Mouse (Mus musculus): ENCODE results near the gene Adnp. TPM values are rescaled to one million over a fixed set of nuclear protein-coding genes. Genes with fewer than 3 reads are reported as not detected.
A peak's percentile ranks its signal among the peaks of the same experiment; 100 is the strongest.

The Adnp gene
- polyA plus RNA-seq, 1 experiment from 2014 or later = 3.4 TPM

DNA sequence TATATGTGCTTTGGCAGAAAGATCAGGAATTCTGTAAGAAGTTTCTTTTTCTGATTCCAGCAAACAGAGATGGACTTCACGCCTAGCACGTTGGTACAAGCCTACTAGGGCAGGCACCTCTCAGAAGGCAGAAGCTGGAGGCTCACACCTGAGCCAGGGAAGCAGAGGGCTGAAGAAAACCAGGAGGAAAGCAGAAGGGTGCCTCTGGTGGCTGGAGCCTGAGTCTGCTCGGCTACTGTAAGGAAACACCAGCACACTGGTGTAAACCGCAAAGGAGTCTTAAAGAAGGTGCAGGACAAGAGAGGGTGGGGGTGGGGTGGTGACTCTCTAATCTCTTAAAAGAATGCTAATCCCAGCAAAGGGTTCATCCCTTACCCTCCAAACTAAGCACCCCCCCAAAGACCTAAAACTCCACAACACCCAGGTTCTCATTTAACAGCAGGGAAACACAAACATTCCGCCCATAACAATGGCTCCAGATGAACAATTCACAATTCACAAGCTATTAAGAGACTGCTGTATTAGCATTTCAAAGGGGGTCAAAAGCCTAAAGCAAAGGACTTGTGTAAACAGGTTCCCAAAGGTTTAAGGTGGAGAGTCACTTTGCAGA, 7.0 kb upstream of the Adnp start:
- Histone ChIP-seq H3K9me3 (ENCODE audit: low read length) (no peaks in the 10 kb centered on the region), H3K4me2 (replicated peaks; ENCODE audit: low read depth, low read length) (no peak overlapping the region), H3K4me1 (ENCODE audit: insufficient read depth, low read depth, low read length) (no peaks in the 10 kb centered on the region), H3K27ac (ENCODE audit: low read length) (no peak overlapping the region), H3K27me3 (replicated peaks; ENCODE audit: insufficient read depth, low read length) (no peaks in the 10 kb centered on the region), H3K36me3 (ENCODE audit: insufficient read depth, low read length) (peaks cover 20% of the 10 kb centered on the region), H3K9ac (replicated peaks; ENCODE audit: low read depth) (no peak overlapping the region), H3K4me3 (ENCODE audit: low read depth, low read length) (no peak overlapping the region)
- ATAC-seq (peak; percentile 38; the same call in 1 of the 2 replicates), DNase-seq (ENCODE audit: low spot score) (peak; percentile 25)
- WGBS = 53% methylated on average over 5 of the region's 5 CpGs
- TF ChIP-seq CTCF (IDR thresholded peaks at IDR 0.05) (peak; percentile 48), EP300 (IDR thresholded peaks at IDR 0.05) (no peak)

DNA sequence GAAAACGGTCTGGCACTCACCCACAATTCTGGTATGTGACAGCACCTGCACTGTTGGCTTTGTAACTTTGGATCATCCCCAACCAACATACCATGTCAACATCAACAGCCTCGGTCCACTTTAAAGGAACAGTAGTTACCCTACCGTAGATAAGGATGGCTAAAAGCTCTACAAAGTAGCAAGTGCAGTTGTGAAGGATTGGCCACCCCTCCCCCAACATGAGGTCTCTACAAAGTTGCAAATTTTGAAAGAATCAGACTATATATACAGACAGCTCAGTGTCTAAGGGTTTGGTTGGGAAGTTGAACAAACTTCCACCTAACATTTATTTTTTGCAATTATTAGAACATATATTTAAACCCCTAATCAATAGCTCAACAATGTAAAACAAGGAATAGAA, 971 bp upstream of the Adnp start:
- no peak overlapping the region for H3K4me3 ChIP-seq (ENCODE audit: low read depth, low read length)
- H3K9me3 ChIP-seq (ENCODE audit: low read length) = no peaks in the 10 kb centered on the region
- ATAC-seq (no peak), DNase-seq (ENCODE audit: low spot score) (no peak)
- H3K27me3 ChIP-seq (replicated peaks; ENCODE audit: insufficient read depth, low read length) = no peaks in the 10 kb centered on the region
- peaks cover 11% of the 10 kb centered on the region; the same call in 1 of the 2 replicates for H3K36me3 ChIP-seq (ENCODE audit: insufficient read depth, low read length)
- peaks cover 10% of the 10 kb centered on the region; the same call in 1 of the 2 replicates for H3K4me1 ChIP-seq (ENCODE audit: insufficient read depth, low read depth, low read length)
- 85% methylated on average over 3 of the region's 3 CpGs for WGBS
- no peak overlapping the region for H3K9ac ChIP-seq (replicated peaks; ENCODE audit: low read depth)
- no peak overlapping the region for H3K4me2 ChIP-seq (replicated peaks; ENCODE audit: low read depth, low read length)
- TF ChIP-seq EP300 (IDR thresholded peaks at IDR 0.05) = no peak
- no peak for TF ChIP-seq CTCF (IDR thresholded peaks at IDR 0.05)
- peak overlapping the region; percentile 43; the same call in 1 of the 2 replicates for H3K27ac ChIP-seq (ENCODE audit: low read length)

DNA sequence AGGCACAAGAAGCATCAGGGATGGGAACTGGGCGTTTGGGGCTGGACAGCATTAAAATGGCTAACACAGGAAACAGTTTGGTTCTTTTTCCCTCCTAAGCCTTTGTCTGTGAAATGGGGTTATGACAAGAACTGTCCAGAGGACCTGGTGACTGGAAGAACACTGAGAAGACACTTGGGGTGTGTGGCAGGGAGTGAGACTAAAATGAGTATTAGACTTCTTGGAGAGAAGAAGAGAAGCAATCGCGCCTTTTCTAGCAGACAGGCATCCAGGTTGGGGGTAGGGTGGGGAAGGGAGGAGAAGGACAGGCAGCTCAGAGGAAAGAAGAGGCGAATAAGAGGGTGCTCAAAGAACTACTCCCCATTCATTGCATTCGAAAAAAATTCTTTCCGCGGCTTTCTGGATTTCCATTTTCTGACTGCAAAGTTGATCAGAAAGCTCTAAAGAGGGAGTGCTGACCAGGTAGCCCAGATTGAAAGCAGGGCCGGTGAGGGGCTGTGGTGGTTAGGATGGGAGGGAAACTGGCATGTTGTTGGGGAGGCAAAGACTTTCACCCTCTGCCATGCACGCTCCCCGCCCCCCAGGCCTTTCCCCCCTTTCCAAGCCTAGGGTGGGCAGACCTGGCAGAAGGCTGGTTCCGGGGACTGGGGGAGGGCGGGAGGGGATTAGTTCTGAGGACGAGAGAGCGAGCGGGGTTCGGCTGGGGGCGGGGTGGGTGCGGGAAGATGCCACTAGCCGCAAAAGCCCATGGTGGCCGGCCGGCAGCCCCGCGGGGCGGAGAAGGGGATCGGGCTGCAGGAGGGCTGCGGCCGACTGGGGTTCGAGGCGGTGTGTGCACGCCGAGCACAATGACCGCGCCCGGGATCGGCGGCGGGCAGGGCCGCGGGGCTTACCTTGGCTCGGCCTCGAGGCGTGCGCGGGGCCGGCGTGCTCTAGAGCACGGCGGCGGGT, 956 bp downstream of the Adnp start:
- ATAC-seq (peak; percentile 11; the same call in 1 of the 2 replicates), DNase-seq (ENCODE audit: low spot score) (peak; percentile 14)
- Histone ChIP-seq H3K36me3 (ENCODE audit: insufficient read depth, low read length) (no peaks in the 10 kb centered on the region; the same call in 1 of the 2 replicates), H3K27ac (ENCODE audit: low read length) (peak overlapping the region; percentile 99), H3K9ac (replicated peaks; ENCODE audit: low read depth) (peak overlapping the region; percentile 98), H3K4me1 (ENCODE audit: insufficient read depth, low read depth, low read length) (peaks cover 16% of the 10 kb centered on the region; the same call in 1 of the 2 replicates), H3K27me3 (replicated peaks; ENCODE audit: insufficient read depth, low read length) (no peaks in the 10 kb centered on the region), H3K4me2 (replicated peaks; ENCODE audit: low read depth, low read length) (peak overlapping the region; percentile 80), H3K4me3 (ENCODE audit: low read depth, low read length) (peak overlapping the region; percentile 98), H3K9me3 (ENCODE audit: low read length) (no peaks in the 10 kb centered on the region)
- TF ChIP-seq CTCF (IDR thresholded peaks at IDR 0.05) (no peak), EP300 (IDR thresholded peaks at IDR 0.05) (no peak)
- under 1% methylated on average over 31 of the region's 49 CpGs for WGBS

DNA sequence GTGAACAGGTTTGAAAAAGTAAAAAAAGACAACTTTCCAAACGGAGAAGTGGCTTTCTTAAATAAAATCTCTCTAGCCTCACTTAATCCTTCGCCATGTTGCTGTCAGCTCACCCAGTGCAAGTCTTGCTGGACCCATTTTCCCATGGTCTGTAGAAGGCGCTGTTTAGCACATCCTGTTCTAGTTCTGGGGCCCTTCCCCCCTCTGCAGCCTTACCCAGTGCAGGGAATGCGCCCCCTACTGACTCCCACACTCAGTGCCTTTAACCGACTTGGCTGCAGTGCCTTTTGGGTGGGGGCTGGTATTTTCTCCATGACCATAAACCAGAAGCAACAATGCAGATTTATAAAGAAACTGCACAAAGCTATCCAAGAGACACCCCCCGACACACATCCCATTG, 1.6 kb downstream of the Adnp start:
- peak overlapping the region; percentile 99; the same call in 1 of the 2 replicates for H3K27ac ChIP-seq (ENCODE audit: low read length)
- no peaks in the 10 kb centered on the region for H3K36me3 ChIP-seq (ENCODE audit: insufficient read depth, low read length)
- H3K9ac ChIP-seq (replicated peaks; ENCODE audit: low read depth) = 0 out of 2 replicates have a peak overlapping the region, but pooled peaks have one; percentile 98
- no peaks in the 10 kb centered on the region for H3K9me3 ChIP-seq (ENCODE audit: low read length)
- H3K4me3 ChIP-seq (ENCODE audit: low read depth, low read length) = peak overlapping the region; percentile 98
- TF ChIP-seq CTCF (IDR thresholded peaks at IDR 0.05) (peak; percentile 98), EP300 (IDR thresholded peaks at IDR 0.05) (no peak)
- ATAC-seq (peak; percentile 53), DNase-seq (ENCODE audit: low spot score) (peak; percentile 97)
- H3K4me1 ChIP-seq (ENCODE audit: insufficient read depth, low read depth, low read length) = peaks cover 20% of the 10 kb centered on the region; the same call in 1 of the 2 replicates
- H3K27me3 ChIP-seq (replicated peaks; ENCODE audit: insufficient read depth, low read length) = no peaks in the 10 kb centered on the region
- H3K4me2 ChIP-seq (replicated peaks; ENCODE audit: low read depth, low read length) = peak overlapping the region; percentile 80
- WGBS = 5% methylated on average over 6 of the region's 6 CpGs

DNA sequence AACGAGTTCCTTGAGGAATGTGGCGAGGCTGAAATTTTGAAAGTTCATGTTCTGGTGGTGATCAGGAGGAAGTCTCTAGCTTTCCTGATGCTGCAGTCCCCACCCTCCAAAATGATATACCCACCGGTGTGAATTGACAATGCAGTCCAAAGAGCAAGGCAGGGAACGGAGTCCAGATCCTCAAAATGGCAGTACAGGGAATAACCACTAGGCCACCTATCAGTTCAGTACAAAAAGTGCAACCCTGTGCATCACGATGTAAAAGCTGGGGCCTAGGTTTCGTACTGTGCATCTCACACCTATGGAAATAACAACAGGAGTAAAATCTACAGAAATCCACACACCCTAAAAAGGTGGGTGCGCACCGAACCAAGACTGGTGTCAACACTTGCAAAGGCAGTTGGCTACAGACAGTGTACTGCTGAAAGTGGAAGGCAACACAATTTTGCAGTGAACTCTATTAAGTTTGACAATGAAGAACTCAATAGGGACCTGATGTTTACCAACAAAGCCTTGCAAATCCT, 2.4 kb downstream of the Adnp start:
- Histone ChIP-seq H3K9me3 (ENCODE audit: low read length) (no peaks in the 10 kb centered on the region), H3K27me3 (replicated peaks; ENCODE audit: insufficient read depth, low read length) (no peaks in the 10 kb centered on the region), H3K4me1 (ENCODE audit: insufficient read depth, low read depth, low read length) (peaks cover 20% of the 10 kb centered on the region; the same call in 1 of the 2 replicates), H3K4me3 (ENCODE audit: low read depth, low read length) (peak overlapping the region; percentile 98; the same call in 1 of the 2 replicates), H3K27ac (ENCODE audit: low read length) (no peak overlapping the region), H3K9ac (replicated peaks; ENCODE audit: low read depth) (no peak overlapping the region), H3K4me2 (replicated peaks; ENCODE audit: low read depth, low read length) (peak overlapping the region; percentile 80), H3K36me3 (ENCODE audit: insufficient read depth, low read length) (no peaks in the 10 kb centered on the region)
- ATAC-seq (no peak), DNase-seq (ENCODE audit: low spot score) (no peak)
- WGBS = 65% methylated on average over 8 of the region's 8 CpGs
- TF ChIP-seq EP300 (IDR thresholded peaks at IDR 0.05) = no peak
- no peak; the same call in 1 of the 2 replicates for TF ChIP-seq CTCF (IDR thresholded peaks at IDR 0.05)
